Mouse (Mus musculus) heart, postnatal 10 days (tissue): ENCODE results near the gene St3gal5. TPM values are rescaled to one million over a fixed set of nuclear protein-coding genes. Genes with fewer than 3 reads are reported as not detected.
"Not testable (repeated sequence)": the region's sequence is repeated elsewhere in the genome, so short reads cannot be mapped to it uniquely, and the experiment has no call there.

Experiments used
- DNase-seq, 2 experiments: peaks; one replicate each; pipeline ENCODE4 v3.0.0; 2021
- intact Hi-C: fragments of 180-260 bp; cut with DNase I; formaldehyde crosslinking; loops from one replicate; pipeline ENCODE4 v1.15.1; 2025
- total RNA-seq, 2 experiments: library from RNA; stranded (reverse); gene quantifications; 2 replicates each; pipeline ENCODE4 v1.2.3; 2021

St3gal5 gene
- total RNA-seq, 2 experiments from 2014 or later = 22.4 to 36.0 TPM

GRCm38 (mm10) chr6:72126128-72126917, 28.9 kb downstream of the St3gal5 start:
- DNase-seq = no peak

GRCm38 (mm10) chr6:72130056-72130455, 32.7 kb downstream of the St3gal5 start:
- DNase-seq = no peak
- intact Hi-C loops = no loop called here

More at GRCm38 (mm10) chr6:72126128-72126917, 28.9 kb downstream of the St3gal5 start:
- intact Hi-C loops = no loop called here

DNA sequence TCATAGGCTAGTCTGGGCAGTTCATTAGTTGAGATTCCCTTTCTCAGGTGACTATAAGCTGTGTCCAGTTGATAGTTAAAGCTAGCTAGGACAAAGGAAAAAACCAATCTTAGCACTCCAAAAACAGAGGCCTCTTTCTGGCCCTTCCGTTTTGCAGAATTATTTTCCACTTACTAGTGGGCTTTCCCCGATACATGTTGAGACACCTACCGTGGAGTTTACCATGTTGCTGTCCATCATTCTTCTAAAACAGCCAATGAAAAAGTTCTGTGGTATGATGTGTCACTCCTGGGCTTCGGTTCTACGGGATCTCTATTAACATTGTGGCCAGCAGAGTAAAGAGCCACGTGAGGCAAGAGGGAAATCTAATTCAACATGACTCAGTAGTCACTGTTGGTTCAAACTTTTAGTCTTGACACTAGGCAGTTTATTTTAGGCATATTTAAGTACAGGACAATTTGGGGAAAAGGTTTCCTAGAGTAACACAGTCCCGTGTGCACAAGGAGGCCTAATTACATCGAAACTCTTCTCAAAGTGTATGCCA, 35.4 kb downstream of the St3gal5 start:
- intact Hi-C loops = no loop called here
- DNase-seq = no peak

GRCm38 (mm10) chr6:72134850-72135515, 37.6 kb downstream of the St3gal5 start:
- no peak for DNase-seq
- intact Hi-C loops = no loop called here

- DNase-seq = no peak
- intact Hi-C loops = no loop called here
Observed at GRCm38 (mm10) chr6:72136016-72136415, 38.6 kb downstream of the St3gal5 start.

- intact Hi-C loops = no loop called here
- DNase-seq = no peak
Observed at GRCm38 (mm10) chr6:72136543-72136942, 39.2 kb downstream of the St3gal5 start.

DNA sequence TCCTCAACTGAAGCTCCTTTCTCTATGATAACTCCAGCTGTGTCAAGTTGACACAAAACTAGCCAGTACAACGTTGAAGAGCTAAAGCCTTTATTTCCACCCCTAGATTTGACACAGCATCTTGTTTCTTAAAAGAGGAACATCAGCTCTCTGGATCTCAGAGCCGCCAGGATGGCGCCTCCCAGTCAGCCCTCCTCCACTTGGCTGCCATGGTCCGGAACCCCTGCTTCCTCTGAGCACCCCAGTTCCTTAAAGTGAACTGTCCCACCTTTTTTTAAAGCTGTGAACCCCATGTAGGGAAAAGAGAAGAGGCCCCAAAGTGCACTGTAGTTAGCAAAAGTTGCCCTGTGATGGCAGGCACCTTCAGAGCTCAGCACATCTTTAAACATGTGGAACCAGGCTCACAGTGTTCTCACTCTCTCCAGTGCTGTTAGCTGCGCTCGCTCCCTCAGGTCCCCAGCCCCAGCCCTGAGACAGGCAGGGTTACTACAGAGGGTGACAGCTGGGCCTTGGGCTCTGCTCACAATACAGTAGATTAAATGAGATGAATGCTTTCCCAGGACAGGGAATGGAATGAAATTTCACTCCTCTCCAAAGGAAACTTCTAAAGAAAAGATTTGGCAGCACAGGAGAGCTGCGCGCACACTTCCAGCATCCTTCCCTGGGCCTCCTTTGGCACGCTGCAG, 42.3 kb downstream of the St3gal5 start:
- intact Hi-C loops = no loop called here
- no peak for DNase-seq

DNA sequence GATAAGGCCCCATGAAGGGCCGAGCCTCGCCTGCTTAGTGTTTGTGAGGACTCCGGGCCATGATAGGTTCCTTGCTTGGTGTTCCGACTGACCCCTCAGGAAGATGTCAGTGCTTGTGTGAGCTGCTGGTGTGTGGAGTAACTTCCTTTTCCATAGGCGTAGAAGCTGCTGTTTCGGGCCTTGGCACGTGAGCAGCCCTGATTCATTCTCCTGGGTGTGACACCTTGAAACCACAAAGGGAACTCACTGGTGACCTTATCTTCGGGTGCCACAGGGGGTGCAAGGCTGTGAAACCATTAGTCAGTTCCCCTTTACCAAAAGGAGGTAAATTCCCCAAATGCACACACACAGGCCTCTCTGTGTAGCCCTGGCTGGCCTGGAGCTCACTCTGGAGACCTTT, 43.0 kb downstream of the St3gal5 start:
- intact Hi-C loops = no loop called here
- no peak for DNase-seq

GRCm38 (mm10) chr6:72141191-72141590, 43.8 kb downstream of the St3gal5 start:
- no peak for DNase-seq
- intact Hi-C loops = no loop called here

DNA sequence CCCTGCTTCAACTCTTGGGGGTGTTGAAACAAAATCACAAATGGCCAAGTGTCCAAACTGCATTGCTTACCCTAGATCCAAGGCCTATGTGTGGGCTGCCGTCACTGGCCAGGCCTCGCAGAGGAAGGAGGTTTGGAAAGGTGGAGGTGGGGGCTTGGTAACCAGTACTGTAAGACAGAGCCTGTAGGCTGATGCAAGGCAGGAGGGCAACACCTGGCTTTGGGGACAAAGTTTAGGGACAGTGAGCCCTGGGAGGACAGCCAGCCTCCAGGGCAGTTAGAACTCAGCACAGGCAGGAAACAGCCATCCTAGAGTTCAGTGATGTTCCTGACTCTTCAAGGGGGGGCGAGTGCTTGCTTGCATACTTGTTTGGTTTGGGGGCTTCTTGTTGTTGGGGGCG, 45.2 kb downstream of the St3gal5 start:
- intact Hi-C loops = no loop called here
- no peak for DNase-seq

GRCm38 (mm10) chr6:72144353-72144752, 47.0 kb downstream of the St3gal5 start:
- DNase-seq = no peak
- intact Hi-C loops = no loop called here

DNA sequence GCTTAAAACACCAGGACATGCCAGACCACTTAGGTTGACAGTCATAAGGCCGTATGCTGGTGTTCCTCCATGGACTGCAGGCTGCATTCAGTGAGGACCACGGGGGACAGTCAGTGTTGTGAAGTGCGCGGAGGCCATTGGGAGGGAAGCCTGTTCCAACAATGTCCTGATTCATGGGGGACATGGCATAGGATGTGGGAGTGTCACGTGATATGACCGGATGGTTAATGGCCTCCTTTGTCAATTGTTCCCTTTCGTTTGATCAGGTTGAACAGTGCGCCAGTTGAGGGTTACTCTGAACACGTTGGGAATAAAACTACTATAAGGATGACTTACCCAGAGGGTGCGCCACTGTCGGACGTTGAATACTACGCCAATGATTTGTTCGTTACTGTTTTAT, 49.4 kb downstream of the St3gal5 start:
- no peak for DNase-seq
- intact Hi-C loops = no loop called here

DNA sequence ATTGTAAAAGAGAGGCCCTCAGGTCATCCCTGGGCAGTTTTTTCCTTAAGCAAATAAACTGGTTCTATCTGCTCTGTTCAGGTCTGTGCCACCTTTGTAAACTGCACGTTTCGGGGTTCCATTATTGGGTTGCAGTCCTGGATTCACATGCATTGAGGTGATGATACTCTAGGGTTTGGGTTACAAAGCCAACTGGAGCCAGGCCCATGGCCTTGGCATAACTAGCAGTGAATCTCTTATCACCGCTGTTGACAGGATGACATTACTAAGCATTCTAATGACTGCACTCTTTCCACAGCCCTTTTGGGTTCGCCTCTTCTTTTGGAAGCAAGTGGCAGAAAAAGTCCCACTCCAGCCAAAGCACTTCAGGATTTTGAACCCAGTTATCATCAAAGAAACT, 51.3 kb downstream of the St3gal5 start:
- no peak for DNase-seq
- intact Hi-C loops = no loop called here

- no peak for DNase-seq
- intact Hi-C loops = no loop called here
Observed at GRCm38 (mm10) chr6:72149797-72150196, 52.4 kb downstream of the St3gal5 start.

- DNase-seq = no peak
- intact Hi-C loops = no loop called here
Observed at GRCm38 (mm10) chr6:72152707-72153106, 55.3 kb downstream of the St3gal5 start.

- DNase-seq = peak in 1 of 2 experiments; percentile 22
- intact Hi-C loops = no loop called here
Observed at GRCm38 (mm10) chr6:72153455-72153854, 56.1 kb downstream of the St3gal5 start.

GRCm38 (mm10) chr6:72154008-72154407, 56.6 kb downstream of the St3gal5 start:
- DNase-seq = peak; percentile 79 to 80
- intact Hi-C loops = not testable (repeated sequence)

DNA sequence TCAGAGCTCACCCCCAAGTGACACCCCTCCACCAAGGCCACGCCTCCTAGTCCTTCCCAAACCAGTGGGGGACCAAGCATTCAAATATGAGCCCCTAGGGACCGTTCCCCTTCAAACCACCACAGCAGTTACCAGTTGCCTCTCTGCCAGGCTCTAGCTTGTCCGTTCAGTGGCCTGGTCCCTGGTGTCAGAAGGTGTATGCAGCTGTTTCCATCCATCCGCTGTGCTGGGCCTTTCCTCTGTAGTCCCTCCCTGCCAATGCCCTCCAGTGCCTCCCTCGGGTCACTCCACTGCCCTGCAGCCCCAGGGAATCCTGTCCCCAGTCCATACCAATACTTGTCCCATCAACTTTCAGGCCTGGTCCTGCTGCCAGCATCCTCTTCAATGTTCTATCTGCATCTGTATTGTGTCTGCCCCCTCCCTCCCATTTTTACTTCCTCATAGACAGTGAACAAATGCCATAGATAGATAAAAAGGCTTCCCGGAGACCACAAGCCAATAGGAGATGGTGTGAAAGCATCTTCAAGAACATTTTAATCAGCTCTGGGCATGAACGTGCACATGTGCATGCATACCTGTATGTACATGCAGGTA, 57.6 kb downstream of the St3gal5 start:
- intact Hi-C loops = no loop called here
- no peak for DNase-seq

GRCm38 (mm10) chr6:72155649-72156048, 58.3 kb downstream of the St3gal5 start:
- intact Hi-C loops = no loop called here
- DNase-seq = no peak

DNA sequence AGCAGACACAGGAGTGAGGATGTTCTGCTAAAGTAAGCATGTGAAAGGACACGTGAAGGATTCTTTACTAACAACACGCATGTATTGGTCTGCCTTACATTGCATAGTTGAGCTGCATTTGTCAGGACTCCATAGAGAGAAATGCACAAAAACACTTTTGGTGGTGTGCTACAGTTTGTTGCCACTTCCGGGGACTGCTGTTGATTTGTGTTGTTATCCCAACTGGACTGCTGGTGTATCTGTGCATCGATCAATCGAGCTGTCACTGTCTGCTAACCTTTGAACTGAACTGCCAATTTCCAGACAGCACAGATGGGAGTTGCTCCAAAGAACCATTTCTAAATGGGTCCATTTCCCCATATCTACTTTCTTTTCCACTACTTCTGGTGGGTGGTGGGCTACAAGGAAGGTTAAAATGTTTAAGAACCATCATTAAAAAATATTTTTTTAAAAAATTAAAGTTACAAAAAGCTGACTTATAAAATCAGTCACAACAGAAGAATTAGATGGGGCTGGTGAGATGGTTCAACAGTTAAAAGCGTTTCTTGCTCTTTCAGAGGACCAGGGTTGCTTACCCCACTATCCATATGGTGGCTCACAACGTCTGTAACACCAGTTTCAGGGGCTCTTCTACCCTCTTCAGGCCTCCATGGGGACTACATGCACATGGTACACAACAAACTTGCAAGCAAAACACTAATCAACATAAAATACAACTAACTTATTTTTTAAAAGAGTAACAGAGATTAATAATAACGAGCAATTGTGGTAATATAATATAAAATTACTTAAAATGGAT, 61.8 kb downstream of the St3gal5 start:
- intact Hi-C loops = no loop called here
- DNase-seq = no peak
